Mouse (Mus musculus): ENCODE data around the gene Ucn. TPM values are rescaled to one million over a fixed set of nuclear protein-coding genes. Genes with fewer than 3 reads are reported as not detected.

The Ucn gene
- polyA plus RNA-seq, 1 experiment: not detected

DNA sequence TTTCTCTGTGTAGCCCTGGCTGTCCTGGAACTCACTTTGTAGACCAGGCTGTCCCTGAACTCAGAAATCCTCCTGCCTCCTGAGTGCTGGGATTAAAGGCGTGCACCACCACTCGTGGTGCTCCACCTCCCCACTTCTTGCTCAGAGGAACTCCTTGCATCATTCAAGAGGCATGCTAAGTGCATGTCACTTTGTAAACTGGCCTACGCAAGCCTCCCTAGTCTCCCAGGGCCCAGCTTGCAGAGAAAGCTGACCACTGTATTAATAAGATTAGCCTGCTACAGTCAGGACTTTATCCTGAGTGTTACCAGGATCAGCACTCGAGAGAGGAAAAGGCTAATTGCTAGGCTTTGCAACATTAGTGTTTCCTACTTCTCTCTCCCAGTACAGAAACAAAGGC is 30.0 kb upstream of the Ucn start:
- no peaks in the 10 kb centered on the region for H3K9me3 ChIP-seq (replicated peaks; ENCODE audit: control insufficient read depth, insufficient read depth, low read length, poor library complexity, severe bottlenecking)
- H3K4me1 ChIP-seq (ENCODE audit: control insufficient read depth, insufficient read depth, low read length): no peaks in the 10 kb centered on the region
- no peak for TF ChIP-seq CTCF (IDR thresholded peaks at IDR 0.05; ENCODE audit: low read depth, low read length)
- TF ChIP-seq POLR2A (IDR thresholded peaks at IDR 0.05; ENCODE audit: insufficient read depth, low read length): no peak
- TF ChIP-seq EP300 (IDR thresholded peaks at IDR 0.05; ENCODE audit: insufficient read depth, low read depth, low read length): no peak
- H3K27ac ChIP-seq (ENCODE audit: insufficient read depth, low read length): no peak overlapping the region
- no peak overlapping the region for H3K9ac ChIP-seq (ENCODE audit: low read depth, poor library complexity, severe bottlenecking)
- peaks cover 93% of the 10 kb centered on the region for H3K36me3 ChIP-seq (ENCODE audit: control insufficient read depth, insufficient read depth, low read length, poor library complexity, severe bottlenecking)
- H3K4me3 ChIP-seq (ENCODE audit: low read depth, low read length): no peak overlapping the region
- no peaks in the 10 kb centered on the region for H3K27me3 ChIP-seq (ENCODE audit: control insufficient read depth, insufficient read depth, low read length, poor library complexity, severe bottlenecking)

DNA sequence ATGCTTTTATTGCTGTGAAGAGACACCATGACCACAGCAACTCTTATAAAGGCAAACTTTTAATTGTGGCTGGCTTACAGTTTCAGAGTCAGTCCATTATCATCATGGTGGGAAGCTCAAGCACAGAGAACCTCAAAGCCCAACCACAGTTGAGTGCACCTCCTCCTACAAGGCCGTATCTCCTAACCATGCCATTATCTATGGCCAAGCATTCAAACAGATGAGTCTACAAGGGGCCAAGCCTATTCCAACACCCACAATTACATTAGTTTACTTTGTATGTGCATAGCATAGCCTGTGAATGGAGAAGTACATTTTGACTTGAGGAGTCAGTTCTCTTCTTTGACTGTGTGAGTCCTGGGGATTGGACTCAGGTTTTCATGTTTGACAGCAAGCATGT is 26.2 kb upstream of the Ucn start:
- TF ChIP-seq CTCF (IDR thresholded peaks at IDR 0.05; ENCODE audit: low read depth, low read length): no peak
- no peak for TF ChIP-seq EP300 (IDR thresholded peaks at IDR 0.05; ENCODE audit: insufficient read depth, low read depth, low read length)
- TF ChIP-seq POLR2A (IDR thresholded peaks at IDR 0.05; ENCODE audit: insufficient read depth, low read length): no peak
- Histone ChIP-seq H3K9me3 (replicated peaks; ENCODE audit: control insufficient read depth, insufficient read depth, low read length, poor library complexity, severe bottlenecking) (no peaks in the 10 kb centered on the region), H3K4me1 (ENCODE audit: control insufficient read depth, insufficient read depth, low read length) (no peaks in the 10 kb centered on the region), H3K36me3 (ENCODE audit: control insufficient read depth, insufficient read depth, low read length, poor library complexity, severe bottlenecking) (peaks cover 80% of the 10 kb centered on the region), H3K4me3 (ENCODE audit: low read depth, low read length) (no peak overlapping the region), H3K27ac (ENCODE audit: insufficient read depth, low read length) (no peak overlapping the region), H3K27me3 (ENCODE audit: control insufficient read depth, insufficient read depth, low read length, poor library complexity, severe bottlenecking) (no peaks in the 10 kb centered on the region), H3K9ac (ENCODE audit: low read depth, poor library complexity, severe bottlenecking) (no peak overlapping the region)

DNA sequence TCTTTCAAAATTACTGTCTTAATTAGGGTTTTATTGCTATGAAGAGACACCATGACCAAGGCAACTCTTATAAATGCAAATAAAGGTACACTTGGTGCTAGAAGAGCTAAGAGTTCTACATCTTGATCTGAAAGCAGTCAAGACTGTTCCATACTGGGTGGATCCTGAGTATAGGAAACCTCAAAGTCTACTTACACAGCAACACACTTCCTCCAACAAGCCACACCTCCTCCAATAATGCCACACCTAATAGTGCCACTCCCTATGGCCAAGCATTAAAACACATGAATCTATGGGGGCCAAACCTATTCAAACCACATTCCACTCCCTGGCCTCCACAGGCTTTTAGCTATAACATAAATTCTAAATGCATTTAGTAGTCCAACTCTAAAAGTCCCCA is 23.8 kb upstream of the Ucn start:
- peaks cover 81% of the 10 kb centered on the region for H3K36me3 ChIP-seq (ENCODE audit: control insufficient read depth, insufficient read depth, low read length, poor library complexity, severe bottlenecking)
- no peak overlapping the region for H3K9ac ChIP-seq (ENCODE audit: low read depth, poor library complexity, severe bottlenecking)
- no peak overlapping the region for H3K4me3 ChIP-seq (ENCODE audit: low read depth, low read length)
- no peaks in the 10 kb centered on the region for H3K4me1 ChIP-seq (ENCODE audit: control insufficient read depth, insufficient read depth, low read length)
- H3K9me3 ChIP-seq (replicated peaks; ENCODE audit: control insufficient read depth, insufficient read depth, low read length, poor library complexity, severe bottlenecking): no peaks in the 10 kb centered on the region
- no peaks in the 10 kb centered on the region for H3K27me3 ChIP-seq (ENCODE audit: control insufficient read depth, insufficient read depth, low read length, poor library complexity, severe bottlenecking)
- no peak overlapping the region for H3K27ac ChIP-seq (ENCODE audit: insufficient read depth, low read length)
- TF ChIP-seq EP300 (IDR thresholded peaks at IDR 0.05; ENCODE audit: insufficient read depth, low read depth, low read length): no peak

DNA sequence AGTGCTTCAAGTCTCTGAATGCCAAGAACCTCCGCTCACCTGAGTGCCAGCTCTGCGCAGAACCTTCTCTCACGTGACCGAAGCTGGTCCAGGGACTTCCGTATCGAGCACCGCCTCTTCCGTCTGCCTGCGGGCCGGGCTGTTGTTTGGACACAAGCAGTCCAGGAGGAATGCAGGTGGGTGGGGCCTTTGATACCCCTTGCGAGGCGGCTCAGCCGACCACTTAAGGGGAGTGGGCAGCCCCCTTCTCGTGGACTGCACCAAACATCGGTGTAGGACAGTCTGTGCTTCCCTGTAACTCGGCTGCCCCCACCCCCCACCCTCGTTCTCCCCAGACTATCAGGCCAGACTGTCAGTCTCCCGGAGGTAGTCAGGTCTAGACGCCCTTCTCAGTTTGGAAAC is 15.5 kb upstream of the Ucn start, which contains the start of gene Mpv17:
Gene Mpv17 (minus strand): TSS at position 100 of the 402 bp plus-strand sequence.
- TF ChIP-seq POLR2A (IDR thresholded peaks at IDR 0.05; ENCODE audit: insufficient read depth, low read length): peak; percentile 82
- no peak for TF ChIP-seq EP300 (IDR thresholded peaks at IDR 0.05; ENCODE audit: insufficient read depth, low read depth, low read length)
- TF ChIP-seq CTCF (IDR thresholded peaks at IDR 0.05; ENCODE audit: low read depth, low read length): no peak
- Histone ChIP-seq H3K27ac (ENCODE audit: insufficient read depth, low read length) (no peak within 1 kb of the TSS), H3K9ac (ENCODE audit: low read depth, poor library complexity, severe bottlenecking) (peak within 1 kb of the TSS; percentile 64), H3K36me3 (ENCODE audit: control insufficient read depth, insufficient read depth, low read length, poor library complexity, severe bottlenecking) (peaks cover 26% of the 10 kb centered on the region), H3K4me1 (ENCODE audit: control insufficient read depth, insufficient read depth, low read length) (no peaks in the 10 kb centered on the region), H3K4me3 (ENCODE audit: low read depth, low read length) (peak within 1 kb of the TSS; percentile 78), H3K9me3 (replicated peaks; ENCODE audit: control insufficient read depth, insufficient read depth, low read length, poor library complexity, severe bottlenecking) (no peaks in the 10 kb centered on the region), H3K27me3 (ENCODE audit: control insufficient read depth, insufficient read depth, low read length, poor library complexity, severe bottlenecking) (no peaks in the 10 kb centered on the region)

DNA sequence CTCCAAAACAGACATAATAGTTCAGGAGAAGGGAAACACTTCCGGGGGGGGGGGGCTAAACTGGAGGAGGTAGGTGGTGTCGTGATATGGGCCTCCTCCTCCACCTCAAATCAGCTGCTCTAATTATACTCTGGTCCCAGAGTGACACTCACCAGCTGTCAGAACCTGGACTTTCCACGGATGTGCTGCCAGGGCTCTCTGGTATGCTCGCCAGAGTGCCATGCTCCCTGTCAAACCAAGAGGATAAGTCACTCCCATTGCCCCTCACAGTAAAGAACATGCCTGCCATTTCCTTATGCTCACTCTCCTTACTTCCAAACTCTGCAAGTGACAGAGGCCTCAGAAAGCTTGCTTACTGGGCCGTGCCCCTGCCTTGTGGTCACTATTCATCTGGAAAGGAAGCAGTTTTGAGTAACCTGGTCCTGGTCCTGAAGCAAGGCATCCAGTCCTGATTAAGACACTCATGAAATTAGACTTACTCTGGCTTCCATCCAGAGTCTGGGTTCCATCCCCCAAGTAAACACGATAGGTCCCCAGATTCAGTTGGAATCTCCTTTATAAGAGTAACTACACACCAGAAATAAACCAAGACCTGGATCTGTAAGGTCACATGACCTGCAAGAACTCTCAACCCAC is 15.0 kb upstream of the Ucn start:
- Histone ChIP-seq H3K27ac (ENCODE audit: insufficient read depth, low read length) (no peak overlapping the region), H3K27me3 (ENCODE audit: control insufficient read depth, insufficient read depth, low read length, poor library complexity, severe bottlenecking) (no peaks in the 10 kb centered on the region), H3K4me1 (ENCODE audit: control insufficient read depth, insufficient read depth, low read length) (no peaks in the 10 kb centered on the region), H3K4me3 (ENCODE audit: low read depth, low read length) (peak overlapping the region; percentile 78), H3K9ac (ENCODE audit: low read depth, poor library complexity, severe bottlenecking) (peak overlapping the region; percentile 64), H3K9me3 (replicated peaks; ENCODE audit: control insufficient read depth, insufficient read depth, low read length, poor library complexity, severe bottlenecking) (no peaks in the 10 kb centered on the region), H3K36me3 (ENCODE audit: control insufficient read depth, insufficient read depth, low read length, poor library complexity, severe bottlenecking) (peaks cover 22% of the 10 kb centered on the region)
- TF ChIP-seq CTCF (IDR thresholded peaks at IDR 0.05; ENCODE audit: low read depth, low read length): no peak
- no peak for TF ChIP-seq POLR2A (IDR thresholded peaks at IDR 0.05; ENCODE audit: insufficient read depth, low read length)
- no peak for TF ChIP-seq EP300 (IDR thresholded peaks at IDR 0.05; ENCODE audit: insufficient read depth, low read depth, low read length)

DNA sequence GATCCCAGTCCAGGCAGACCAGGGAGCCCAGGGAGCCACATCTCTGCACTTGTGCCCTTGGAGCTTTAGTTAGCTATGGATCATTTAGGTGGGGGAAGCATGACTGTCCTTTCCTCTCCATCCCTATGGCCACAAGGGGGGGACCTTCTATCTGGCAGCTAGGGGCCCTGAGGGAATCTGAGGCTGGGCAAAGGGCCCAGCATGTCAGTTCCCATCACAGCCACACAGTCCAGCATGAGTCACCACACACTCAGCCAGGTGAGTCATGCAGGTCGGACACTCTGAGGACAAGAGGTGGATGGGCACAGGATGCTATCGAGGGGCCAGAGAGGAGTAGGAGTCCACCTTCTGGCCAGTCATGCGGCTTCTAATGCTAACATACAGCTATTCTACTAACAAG is 13.1 kb upstream of the Ucn start:
- TF ChIP-seq CTCF (IDR thresholded peaks at IDR 0.05; ENCODE audit: low read depth, low read length) (peak; percentile 7), EP300 (IDR thresholded peaks at IDR 0.05; ENCODE audit: insufficient read depth, low read depth, low read length) (no peak)
- H3K4me1 ChIP-seq (ENCODE audit: control insufficient read depth, insufficient read depth, low read length): no peaks in the 10 kb centered on the region
- no peak overlapping the region for H3K4me3 ChIP-seq (ENCODE audit: low read depth, low read length)
- H3K36me3 ChIP-seq (ENCODE audit: control insufficient read depth, insufficient read depth, low read length, poor library complexity, severe bottlenecking): peaks cover 3% of the 10 kb centered on the region; the same call in 1 of the 2 replicates
- no peaks in the 10 kb centered on the region for H3K9me3 ChIP-seq (replicated peaks; ENCODE audit: control insufficient read depth, insufficient read depth, low read length, poor library complexity, severe bottlenecking)
- no peaks in the 10 kb centered on the region for H3K27me3 ChIP-seq (ENCODE audit: control insufficient read depth, insufficient read depth, low read length, poor library complexity, severe bottlenecking)
- no peak overlapping the region for H3K27ac ChIP-seq (ENCODE audit: insufficient read depth, low read length)
- no peak overlapping the region for H3K9ac ChIP-seq (ENCODE audit: low read depth, poor library complexity, severe bottlenecking)

Data from ES-Bruce4 (cell line).